Mouse (Mus musculus) spleen, adult 18-20 months (tissue): Measurements from ENCODE around the gene Apeh.
A peak's percentile ranks its signal among the peaks of the same experiment; 100 is the strongest.

Experiments used
- DNase-seq, 2 experiments: peaks; one replicate each; pipeline ENCODE4 v3.0.0; 2022; ENCODE audit warnings: mixed read lengths in 2 of 2

The Apeh gene

GRCm38 (mm10) chr9:108049561-108050251 lies 44.7 kb downstream of the Apeh start:
- DNase-seq, result no peak

- DNase-seq, result peak; percentile 89 to 96
These were observed 45.4 kb downstream of the Apeh start, which contains the start of gene Gmppb for GRCm38 (mm10) chr9:108049016-108049455. TSS of gene Gmppb (plus strand) at chr9:108049242.

- DNase-seq, result no peak
These were observed 45.8 kb downstream of the Apeh start for GRCm38 (mm10) chr9:108048566-108048955.

GRCm38 (mm10) chr9:108047601-108048565 lies 46.5 kb downstream of the Apeh start:
- no peak for DNase-seq

GRCm38 (mm10) chr9:108046582-108046981 lies 47.8 kb downstream of the Apeh start:
- no peak for DNase-seq

- no peak for DNase-seq
These were observed 49.5 kb downstream of the Apeh start for GRCm38 (mm10) chr9:108044751-108045492.
